Mouse (Mus musculus) neural tube, embryonic 14.5 days (tissue): ENCODE data around the gene Dynlt1a. TPM values are rescaled to one million over a fixed set of nuclear protein-coding genes. Genes with fewer than 3 reads are reported as not detected.
A peak's percentile ranks its signal among the peaks of the same experiment; 100 is the strongest.
"Not testable (repeated sequence)": the region's sequence is repeated elsewhere in the genome, so short reads cannot be mapped to it uniquely, and the experiment has no call there.

Experiments used
- ATAC-seq: fragments of 200-750 bp; cut with Nextera tagmentation; 2 replicates; pipeline ENCODE4 v1.8.0; 2017; ENCODE audit warnings: low read depth, mild to moderate bottlenecking, moderate TSS enrichment, moderate library complexity
- H3K27ac ChIP-seq: fragments of 300-500 bp; sonication (generic); 2 replicates; pipeline ENCODE4 v1.5.1; 2014; ENCODE audit warnings: low read depth, mild to moderate bottlenecking, control low read depth, low read length, moderate library complexity, mixed read lengths
- H3K27me3 ChIP-seq: fragments of 300-500 bp; sonication (generic); 2 replicates; pipeline ENCODE4 v1.6.1; 2014; ENCODE audit warnings: low read length; ENCODE audit not compliant: control insufficient read depth, insufficient read depth
- H3K36me3 ChIP-seq: fragments of 300-500 bp; sonication (generic); 2 replicates; pipeline ENCODE4 v1.6.1; 2014; ENCODE audit warnings: low read length, mixed read lengths; ENCODE audit not compliant: control insufficient read depth, insufficient read depth
- H3K4me1 ChIP-seq: fragments of 300-500 bp; sonication (generic); 2 replicates; pipeline ENCODE4 v1.6.1; 2014; ENCODE audit warnings: low read length; ENCODE audit not compliant: control insufficient read depth, insufficient read depth
- H3K4me2 ChIP-seq: fragments of 300-500 bp; sonication (generic); 2 replicates; pipeline ENCODE4 v1.6.1; 2014; ENCODE audit warnings: mild to moderate bottlenecking, low read depth, low read length, control low read depth
- H3K4me3 ChIP-seq: fragments of 300-500 bp; sonication (generic); 2 replicates; pipeline ENCODE4 v1.5.1; 2014; ENCODE audit warnings: low read depth, low read length, control low read depth, mixed read lengths
- H3K9ac ChIP-seq: fragments of 300-500 bp; sonication (generic); replicated peaks from 2 replicates; pipeline ENCODE4 v1.6.1; 2014; ENCODE audit warnings: low read depth, mild to moderate bottlenecking, control low read depth, low read length, mixed read lengths
- H3K9me3 ChIP-seq: fragments of 300-500 bp; sonication (generic); 2 replicates; pipeline ENCODE4 v1.6.1; 2016; ENCODE audit warnings: low read length; ENCODE audit not compliant: control insufficient read depth
- WGBS: fragments of 180-500 bp; shearing (Covaris S2); extraction: QIAGEN DNeasy Blood & Tissue Kit; methylation state at CpG from one replicate; pipeline ENCODE4 v1.1.7; 2014; 5-methylcytosine and 5-hydroxymethylcytosine counted together
- polyA plus RNA-seq: library from polyadenylated mRNA; unstranded; fragments of >200 nt; fragmentation: Nextera tagmentation; extraction: Ambion mirVana; gene quantifications from 2 replicates; pipeline ENCODE4 v1.2.1, GENCODE M21; 2014

The Dynlt1a gene
- polyA plus RNA-seq, result 54.9 and 63.3 TPM in 2 replicates

GRCm38 (mm10) chr17:6317339-6317985, at the start of gene Dynlt1a:
Gene Dynlt1a, minus strand, starts transcription at chr17:6317500.
- not testable (repeated sequence) for H3K27me3 ChIP-seq, H3K36me3 ChIP-seq, H3K4me1 ChIP-seq, H3K9me3 ChIP-seq, H3K27ac ChIP-seq
- peak within 1 kb of the TSS; percentile 21; the same call in 1 of the 2 replicates for H3K9ac ChIP-seq
- peak; percentile 88 for ATAC-seq
- H3K4me3 ChIP-seq, result peak within 1 kb of the TSS; percentile 29
- 9% methylated on average over 23 of the region's 23 CpGs for WGBS
- peak within 1 kb of the TSS; percentile 37 for H3K4me2 ChIP-seq

- not testable (repeated sequence) for H3K27ac ChIP-seq, H3K4me1 ChIP-seq, H3K4me2 ChIP-seq, H3K4me3 ChIP-seq, H3K27me3 ChIP-seq, H3K9me3 ChIP-seq, H3K36me3 ChIP-seq, H3K9ac ChIP-seq, ATAC-seq
- 92% methylated on average over 10 of the region's 10 CpGs for WGBS
Observed at GRCm38 (mm10) chr17:6355256-6355655, 38.0 kb upstream of the Dynlt1a start.

DNA sequence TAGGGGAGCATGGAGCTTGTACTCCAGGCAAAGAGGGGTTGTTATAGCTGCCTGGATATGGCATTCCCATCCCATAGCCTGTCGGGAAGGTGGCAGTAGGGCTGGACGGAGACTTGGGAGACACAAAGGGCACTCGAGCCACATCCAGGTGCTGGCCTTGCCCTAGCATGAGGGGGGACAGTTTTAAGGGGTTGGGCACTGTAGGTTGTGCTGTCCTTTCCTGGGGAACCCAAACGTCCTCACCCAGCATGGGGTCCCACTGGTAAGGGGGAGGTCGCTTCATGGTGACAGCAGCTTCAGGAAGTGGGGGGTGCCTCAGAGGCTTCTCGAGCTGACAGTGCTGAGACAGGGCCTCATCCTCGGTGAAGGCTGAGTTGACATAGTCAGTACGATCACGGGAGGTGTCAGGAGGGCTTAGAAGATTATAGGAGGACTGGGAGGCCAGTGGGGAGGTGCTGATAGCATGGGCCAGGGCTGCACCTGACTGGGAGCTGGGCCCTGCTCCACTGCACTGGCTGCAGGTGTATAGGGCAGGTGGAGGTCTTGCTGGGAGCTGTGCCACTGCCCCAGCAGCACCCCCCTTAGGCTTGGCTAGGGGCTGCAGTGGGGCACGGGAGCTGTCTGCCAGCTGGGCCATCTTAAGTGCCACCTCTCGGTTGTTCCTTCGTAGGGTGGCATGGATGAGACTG, 25.4 kb upstream of the Dynlt1a start:
- H3K27ac ChIP-seq, ATAC-seq, H3K4me1 ChIP-seq, H3K27me3 ChIP-seq, H3K4me2 ChIP-seq, H3K9ac ChIP-seq, H3K36me3 ChIP-seq, H3K9me3 ChIP-seq, H3K4me3 ChIP-seq: not testable (repeated sequence)
- WGBS, result no CpG with 5 or more reads among the region's 12 CpGs

- H3K4me1 ChIP-seq, H3K27ac ChIP-seq, ATAC-seq, H3K27me3 ChIP-seq, H3K4me3 ChIP-seq, H3K9ac ChIP-seq, H3K9me3 ChIP-seq, H3K36me3 ChIP-seq, H3K4me2 ChIP-seq: not testable (repeated sequence)
- 87% methylated on average over 3 of the region's 4 CpGs for WGBS
Observed at GRCm38 (mm10) chr17:6328997-6329396, 11.7 kb upstream of the Dynlt1a start.

GRCm38 (mm10) chr17:6327554-6327953, 10.3 kb upstream of the Dynlt1a start:
- not testable (repeated sequence) for H3K27ac ChIP-seq, H3K4me3 ChIP-seq, H3K4me2 ChIP-seq, H3K9ac ChIP-seq, H3K27me3 ChIP-seq, ATAC-seq, H3K36me3 ChIP-seq, H3K4me1 ChIP-seq, H3K9me3 ChIP-seq
- WGBS, result 92% methylated on average over 7 of the region's 7 CpGs

DNA sequence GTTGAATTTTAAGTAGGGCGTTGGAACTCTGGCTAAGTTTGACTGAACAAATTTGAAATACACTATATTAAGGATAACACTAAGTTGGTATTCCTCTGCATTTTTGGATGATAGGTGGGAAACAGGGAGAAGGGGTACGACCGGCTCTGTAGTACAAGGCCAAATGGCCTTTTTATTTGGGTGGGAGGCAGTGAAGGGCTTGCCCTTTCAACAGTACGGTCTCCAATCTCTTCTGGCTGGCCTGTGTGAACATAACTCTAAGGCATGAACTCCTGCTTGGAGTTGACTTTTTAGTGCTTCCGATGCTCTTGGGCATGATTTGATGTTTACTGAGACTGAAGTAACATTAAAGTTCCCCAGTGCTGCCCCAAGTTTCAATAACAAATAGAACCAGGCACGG, 8.2 kb upstream of the Dynlt1a start:
- H3K27me3 ChIP-seq, H3K9ac ChIP-seq, H3K9me3 ChIP-seq, H3K4me2 ChIP-seq, H3K36me3 ChIP-seq, H3K4me1 ChIP-seq, H3K4me3 ChIP-seq, ATAC-seq, H3K27ac ChIP-seq: not testable (repeated sequence)
- 64% methylated on average over 6 of the region's 6 CpGs for WGBS

GRCm38 (mm10) chr17:6325021-6325420, 7.7 kb upstream of the Dynlt1a start:
- H3K27ac ChIP-seq, H3K9me3 ChIP-seq, H3K36me3 ChIP-seq, H3K4me3 ChIP-seq, H3K9ac ChIP-seq, H3K27me3 ChIP-seq, H3K4me1 ChIP-seq, H3K4me2 ChIP-seq, ATAC-seq: not testable (repeated sequence)
- WGBS, result 63% methylated on average over 10 of the region's 10 CpGs

DNA sequence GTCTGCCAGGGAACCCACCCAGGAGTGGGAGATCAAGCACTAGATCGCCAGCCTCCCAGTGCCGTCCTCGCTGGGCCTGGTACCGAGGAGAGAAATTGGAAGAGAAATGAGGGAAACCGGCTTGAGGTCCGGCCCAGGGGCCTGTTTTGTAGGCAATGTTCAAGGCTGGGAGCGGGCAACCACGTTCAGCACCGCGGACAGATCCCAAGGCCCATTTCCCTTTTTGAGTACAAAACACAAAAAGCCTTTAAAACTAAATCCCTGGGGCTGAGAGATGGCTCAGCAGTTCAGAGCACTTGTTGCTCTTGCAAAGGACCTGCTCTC, 4.4 kb upstream of the Dynlt1a start:
- not testable (repeated sequence) for H3K4me2 ChIP-seq, H3K9ac ChIP-seq, H3K9me3 ChIP-seq, H3K27me3 ChIP-seq, H3K36me3 ChIP-seq, H3K27ac ChIP-seq, H3K4me1 ChIP-seq, H3K4me3 ChIP-seq, ATAC-seq
- WGBS, result no CpG with 5 or more reads among the region's 10 CpGs

- not testable (repeated sequence) for H3K9ac ChIP-seq, H3K9me3 ChIP-seq, H3K4me2 ChIP-seq, H3K27ac ChIP-seq, H3K27me3 ChIP-seq, H3K4me1 ChIP-seq, H3K36me3 ChIP-seq
- peak overlapping the region; percentile 22; the same call in 1 of the 2 replicates for H3K4me3 ChIP-seq
- 0% methylated on average over 4 of the region's 60 CpGs for WGBS
- ATAC-seq, result peak; percentile 71
Observed at GRCm38 (mm10) chr17:6321081-6321777, 3.9 kb upstream of the Dynlt1a start.
